Mouse (Mus musculus) erythroblast, embryonic 14.5 days (primary cell): ENCODE data around the gene a.

Source experiments
- GATA1 ChIP-seq: IDR thresholded peaks from 2 replicates; pipeline ENCODE4 v1.6.1; 2012; ENCODE audit warnings: low read length, inconsistent platforms, mixed read lengths
- TAL1 ChIP-seq: IDR thresholded peaks from 3 replicates; pipeline ENCODE4 v1.6.1; 2012; ENCODE audit warnings: low read length, inconsistent platforms, mixed read lengths

DNA sequence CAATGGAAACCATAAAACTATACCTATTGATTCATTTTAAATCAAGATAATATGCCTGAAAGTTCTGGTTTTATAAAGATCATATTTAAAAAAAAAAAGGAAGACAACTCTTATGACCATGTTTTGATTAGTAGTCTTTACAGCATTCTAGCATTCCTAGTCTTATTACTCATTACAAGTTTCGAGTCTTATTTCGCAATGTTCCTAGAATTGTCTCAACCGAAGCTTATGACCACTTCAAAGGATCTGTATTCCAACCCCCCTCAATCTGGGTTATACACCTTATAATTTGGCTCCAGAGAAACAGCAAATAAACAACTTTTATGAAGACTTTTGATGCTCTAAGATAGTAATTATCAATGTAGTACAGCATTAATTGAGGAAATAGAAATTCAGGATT, 110.9 kb downstream of the a start:
- TF ChIP-seq GATA1 (no peak), TAL1 (no peak)
